Mouse (Mus musculus): ENCODE results near the gene Gm5773.
"Not testable (repeated sequence)": the region's sequence is repeated elsewhere in the genome, so short reads cannot be mapped to it uniquely, and the experiment has no call there.

Gene Gm5773

GRCm38 (mm10) chr3:93772700-93773099 is at the start of gene Gm5773:
TSS of gene Gm5773 (plus strand) at chr3:93773000.
- DNase-seq, result not testable (repeated sequence)

GRCm38 (mm10) chr3:93745475-93745874 is 27.3 kb upstream of the Gm5773 start:
- DNase-seq, result not testable (repeated sequence)

- DNase-seq, result not testable (repeated sequence)
Observed at GRCm38 (mm10) chr3:93754022-93754421, 18.8 kb upstream of the Gm5773 start.

GRCm38 (mm10) chr3:93796098-93796497 is 23.3 kb downstream of the Gm5773 start, which contains the start of gene Tdpoz4:
TSS of gene Tdpoz4 (plus strand) at chr3:93796398.
- not testable (repeated sequence) for DNase-seq

- DNase-seq, result not testable (repeated sequence)
Observed at GRCm38 (mm10) chr3:93813341-93813740, 40.5 kb downstream of the Gm5773 start.

Measured in kidney, postnatal 36 days (tissue).